Mouse (Mus musculus): ENCODE measurements around the gene Safb. TPM values are rescaled to one million over a fixed set of nuclear protein-coding genes. Genes with fewer than 3 reads are reported as not detected.
A peak's percentile ranks its signal among the peaks of the same experiment; 100 is the strongest.

Gene Safb
- total RNA-seq, 2 experiments from 2014 or later: 59.6 to 68.5 TPM

GRCm38 (mm10) chr17:56560131-56560530, 24.5 kb upstream of the Safb start:
- no peak for DNase-seq

GRCm38 (mm10) chr17:56561866-56562265, 22.8 kb upstream of the Safb start:
- no peak for DNase-seq

- no peak for DNase-seq
Observed at GRCm38 (mm10) chr17:56566293-56566692, 18.3 kb upstream of the Safb start.

GRCm38 (mm10) chr17:56566918-56567317, 17.7 kb upstream of the Safb start:
- DNase-seq: no peak

- no peak for DNase-seq
Observed at GRCm38 (mm10) chr17:56567370-56567769, 17.3 kb upstream of the Safb start.

GRCm38 (mm10) chr17:56570287-56570686, 14.3 kb upstream of the Safb start:
- no peak for DNase-seq

GRCm38 (mm10) chr17:56572154-56572553, 12.5 kb upstream of the Safb start:
- no peak for DNase-seq

GRCm38 (mm10) chr17:56572939-56573338, 11.7 kb upstream of the Safb start:
- no peak for DNase-seq

- DNase-seq: no peak
Observed at GRCm38 (mm10) chr17:56583071-56583470, 1.6 kb upstream of the Safb start.

- peak in 1 of 2 experiments; percentile 60 for DNase-seq
Observed at GRCm38 (mm10) chr17:56583611-56584256, 891 bp upstream of the Safb start.

GRCm38 (mm10) chr17:56585171-56585821, 671 bp downstream of the Safb start:
- peak in 1 of 2 experiments; percentile 54 for DNase-seq

GRCm38 (mm10) chr17:56587773-56588172, 3.1 kb downstream of the Safb start:
- no peak for DNase-seq

- DNase-seq: no peak
Observed at GRCm38 (mm10) chr17:56588921-56589320, 4.3 kb downstream of the Safb start.

- DNase-seq: no peak
Observed at GRCm38 (mm10) chr17:56592553-56592952, 7.9 kb downstream of the Safb start.

GRCm38 (mm10) chr17:56593527-56594271, 9.1 kb downstream of the Safb start:
- DNase-seq: peak; percentile 34 to 59

GRCm38 (mm10) chr17:56603186-56604069, 18.8 kb downstream of the Safb start:
- no peak for DNase-seq

GRCm38 (mm10) chr17:56604070-56604380, 19.4 kb downstream of the Safb start:
- DNase-seq: no peak

GRCm38 (mm10) chr17:56604422-56604821, 19.8 kb downstream of the Safb start:
- DNase-seq: no peak

- DNase-seq: no peak
Observed at GRCm38 (mm10) chr17:56605431-56605830, 20.8 kb downstream of the Safb start.

GRCm38 (mm10) chr17:56607521-56608062, 23.0 kb downstream of the Safb start:
- no peak for DNase-seq

GRCm38 (mm10) chr17:56608699-56609098, 24.1 kb downstream of the Safb start:
- no peak for DNase-seq
